Mouse (Mus musculus) neural tube, embryonic 14.5 days (tissue): Measurements from ENCODE around the gene Tnfrsf1b. TPM values are rescaled to one million over a fixed set of nuclear protein-coding genes. Genes with fewer than 3 reads are reported as not detected.

ENCODE experiments used
- ATAC-seq: fragments of 200-750 bp; cut with Nextera tagmentation; 2 replicates; pipeline ENCODE4 v1.8.0; 2017; ENCODE audit warnings: low read depth, mild to moderate bottlenecking, moderate TSS enrichment, moderate library complexity
- H3K27ac ChIP-seq: fragments of 300-500 bp; sonication (generic); 2 replicates; pipeline ENCODE4 v1.5.1; 2014; ENCODE audit warnings: low read depth, mild to moderate bottlenecking, control low read depth, low read length, moderate library complexity, mixed read lengths
- H3K27me3 ChIP-seq: fragments of 300-500 bp; sonication (generic); 2 replicates; pipeline ENCODE4 v1.6.1; 2014; ENCODE audit warnings: low read length; ENCODE audit not compliant: control insufficient read depth, insufficient read depth
- H3K36me3 ChIP-seq: fragments of 300-500 bp; sonication (generic); 2 replicates; pipeline ENCODE4 v1.6.1; 2014; ENCODE audit warnings: low read length, mixed read lengths; ENCODE audit not compliant: control insufficient read depth, insufficient read depth
- H3K4me1 ChIP-seq: fragments of 300-500 bp; sonication (generic); 2 replicates; pipeline ENCODE4 v1.6.1; 2014; ENCODE audit warnings: low read length; ENCODE audit not compliant: control insufficient read depth, insufficient read depth
- H3K4me2 ChIP-seq: fragments of 300-500 bp; sonication (generic); 2 replicates; pipeline ENCODE4 v1.6.1; 2014; ENCODE audit warnings: mild to moderate bottlenecking, low read depth, low read length, control low read depth
- H3K4me3 ChIP-seq: fragments of 300-500 bp; sonication (generic); 2 replicates; pipeline ENCODE4 v1.5.1; 2014; ENCODE audit warnings: low read depth, low read length, control low read depth, mixed read lengths
- H3K9ac ChIP-seq: fragments of 300-500 bp; sonication (generic); replicated peaks from 2 replicates; pipeline ENCODE4 v1.6.1; 2014; ENCODE audit warnings: low read depth, mild to moderate bottlenecking, control low read depth, low read length, mixed read lengths
- H3K9me3 ChIP-seq: fragments of 300-500 bp; sonication (generic); 2 replicates; pipeline ENCODE4 v1.6.1; 2016; ENCODE audit warnings: low read length; ENCODE audit not compliant: control insufficient read depth
- WGBS: fragments of 180-500 bp; shearing (Covaris S2); extraction: QIAGEN DNeasy Blood & Tissue Kit; methylation state at CpG from one replicate; pipeline ENCODE4 v1.1.7; 2014; 5-methylcytosine and 5-hydroxymethylcytosine counted together
- polyA plus RNA-seq: library from polyadenylated mRNA; unstranded; fragments of >200 nt; fragmentation: Nextera tagmentation; extraction: Ambion mirVana; gene quantifications from 2 replicates; pipeline ENCODE4 v1.2.1, GENCODE M21; 2014

The Tnfrsf1b gene
- 3.6 and 4.6 TPM in 2 replicates for polyA plus RNA-seq

GRCm38 (mm10) chr4:145246173-145247011 is at the start of gene Tnfrsf1b:
TSS of gene Tnfrsf1b (minus strand) at chr4:145246870.
- peaks cover 6% of the 10 kb centered on the region; the same call in 1 of the 2 replicates for H3K27me3 ChIP-seq
- H3K9ac ChIP-seq: peak within 1 kb of the TSS; percentile 61
- 0 out of 2 replicates have a peak, but pooled peaks cover 4% of the 10 kb centered on the region for H3K4me1 ChIP-seq
- no peaks in the 10 kb centered on the region for H3K9me3 ChIP-seq
- H3K4me3 ChIP-seq: peak within 1 kb of the TSS; percentile 41
- H3K36me3 ChIP-seq: no peaks in the 10 kb centered on the region
- H3K4me2 ChIP-seq: peak within 1 kb of the TSS; percentile 78
- peak; percentile 81 for ATAC-seq
- no peak within 1 kb of the TSS for H3K27ac ChIP-seq
- WGBS: 1% methylated on average over 47 of the region's 47 CpGs

GRCm38 (mm10) chr4:145295589-145296300 is 49.1 kb upstream of the Tnfrsf1b start:
- no peaks in the 10 kb centered on the region for H3K36me3 ChIP-seq
- no peak overlapping the region for H3K27ac ChIP-seq
- H3K4me2 ChIP-seq: no peak overlapping the region
- H3K9me3 ChIP-seq: no peaks in the 10 kb centered on the region
- WGBS: 51% methylated on average over 5 of the region's 5 CpGs
- no peak overlapping the region for H3K9ac ChIP-seq
- H3K4me1 ChIP-seq: no peaks in the 10 kb centered on the region
- H3K27me3 ChIP-seq: no peaks in the 10 kb centered on the region
- H3K4me3 ChIP-seq: no peak overlapping the region
- ATAC-seq: peak; percentile 74

- Histone ChIP-seq H3K9ac (no peak overlapping the region), H3K4me1 (no peaks in the 10 kb centered on the region), H3K36me3 (no peaks in the 10 kb centered on the region), H3K27me3 (no peaks in the 10 kb centered on the region), H3K4me3 (no peak overlapping the region), H3K4me2 (no peak overlapping the region), H3K9me3 (no peaks in the 10 kb centered on the region), H3K27ac (no peak overlapping the region)
- no peak for ATAC-seq
- WGBS: 89% methylated on average over 5 of the region's 5 CpGs
These were observed 47.9 kb upstream of the Tnfrsf1b start for GRCm38 (mm10) chr4:145294588-145294987.

- WGBS: 48% methylated on average over 4 of the region's 4 CpGs
- Histone ChIP-seq H3K9ac (no peak overlapping the region), H3K27ac (no peak overlapping the region), H3K4me1 (no peaks in the 10 kb centered on the region), H3K4me2 (no peak overlapping the region), H3K9me3 (no peaks in the 10 kb centered on the region), H3K4me3 (no peak overlapping the region), H3K36me3 (no peaks in the 10 kb centered on the region), H3K27me3 (no peaks in the 10 kb centered on the region)
- peak; percentile 80 for ATAC-seq
These were observed 39.9 kb upstream of the Tnfrsf1b start for GRCm38 (mm10) chr4:145286369-145287120.

GRCm38 (mm10) chr4:145284675-145285074 is 38.0 kb upstream of the Tnfrsf1b start:
- H3K4me1 ChIP-seq: no peaks in the 10 kb centered on the region
- H3K9ac ChIP-seq: no peak overlapping the region
- H3K27me3 ChIP-seq: no peaks in the 10 kb centered on the region
- H3K9me3 ChIP-seq: no peaks in the 10 kb centered on the region
- H3K4me2 ChIP-seq: no peak overlapping the region
- no peak overlapping the region for H3K4me3 ChIP-seq
- ATAC-seq: no peak
- no peaks in the 10 kb centered on the region for H3K36me3 ChIP-seq
- 93% methylated on average over 4 of the region's 4 CpGs for WGBS
- no peak overlapping the region for H3K27ac ChIP-seq

- H3K36me3 ChIP-seq: no peaks in the 10 kb centered on the region
- H3K9ac ChIP-seq: no peak overlapping the region
- H3K4me2 ChIP-seq: no peak overlapping the region
- H3K9me3 ChIP-seq: no peaks in the 10 kb centered on the region
- no peaks in the 10 kb centered on the region for H3K27me3 ChIP-seq
- WGBS: 72% methylated on average over 6 of the region's 6 CpGs
- no peak overlapping the region for H3K4me3 ChIP-seq
- no peak overlapping the region for H3K27ac ChIP-seq
- H3K4me1 ChIP-seq: no peaks in the 10 kb centered on the region
- ATAC-seq: no peak
These were observed 36.8 kb upstream of the Tnfrsf1b start for GRCm38 (mm10) chr4:145283441-145283840.

- no peak overlapping the region for H3K4me3 ChIP-seq
- no peaks in the 10 kb centered on the region for H3K4me1 ChIP-seq
- ATAC-seq: no peak
- H3K27ac ChIP-seq: no peak overlapping the region
- WGBS: 79% methylated on average over 6 of the region's 6 CpGs
- no peaks in the 10 kb centered on the region for H3K27me3 ChIP-seq
- H3K4me2 ChIP-seq: no peak overlapping the region
- H3K36me3 ChIP-seq: no peaks in the 10 kb centered on the region
- no peaks in the 10 kb centered on the region for H3K9me3 ChIP-seq
- no peak overlapping the region for H3K9ac ChIP-seq
These were observed 34.3 kb upstream of the Tnfrsf1b start for GRCm38 (mm10) chr4:145280966-145281365.

GRCm38 (mm10) chr4:145278724-145279370 is 32.2 kb upstream of the Tnfrsf1b start:
- no peaks in the 10 kb centered on the region for H3K9me3 ChIP-seq
- WGBS: 65% methylated on average over 3 of the region's 3 CpGs
- no peak overlapping the region for H3K4me3 ChIP-seq
- ATAC-seq: no peak
- no peak overlapping the region for H3K27ac ChIP-seq
- H3K4me1 ChIP-seq: no peaks in the 10 kb centered on the region
- H3K36me3 ChIP-seq: no peaks in the 10 kb centered on the region
- no peak overlapping the region for H3K4me2 ChIP-seq
- no peak overlapping the region for H3K9ac ChIP-seq
- H3K27me3 ChIP-seq: no peaks in the 10 kb centered on the region
